Mouse (Mus musculus) MEL (cell line): ENCODE measurements around the gene Pxt1. TPM values are rescaled to one million over a fixed set of nuclear protein-coding genes. Genes with fewer than 3 reads are reported as not detected.

ENCODE experiments used
- DNase-seq: peaks from one replicate; pipeline ENCODE4 v3.0.0; 2011; ENCODE audit warnings: low read depth, low spot score
- H3K27ac ChIP-seq: 2 replicates; pipeline ENCODE4 v1.5.1; 2012; ENCODE audit warnings: low read depth, mild to moderate bottlenecking, control low read depth, low read length, moderate library complexity; ENCODE audit not compliant: control insufficient read depth
- H3K27me3 ChIP-seq, 2 experiments: fragments of 150-350 bp in 1 of 2; sonication (generic) in 1 of 2; 2 replicates each; pipeline ENCODE4 v1.6.1; 2012; ENCODE audit warnings: low read length in 2 of 2, mild to moderate bottlenecking in 2 of 2, improper control_type of control experiment in 1 of 2, moderate library complexity in 1 of 2; ENCODE audit not compliant: insufficient read depth in 2 of 2, control insufficient read depth in 1 of 2
- H3K36me3 ChIP-seq, 2 experiments: 2 replicates each; pipeline ENCODE4 v1.6.1; 2012 to 2014; ENCODE audit warnings: low read length in 2 of 2, improper control_type of control experiment in 1 of 2, inconsistent platforms in 1 of 2, mild to moderate bottlenecking in 1 of 2; ENCODE audit not compliant: insufficient read depth in 2 of 2, control insufficient read depth in 1 of 2
- H3K4me1 ChIP-seq, 2 experiments: fragments of 150-350 bp in 1 of 2; sonication (generic) in 1 of 2; 2 replicates each; pipeline ENCODE4 v1.6.1; 2012; ENCODE audit warnings: low read length in 2 of 2, improper control_type of control experiment in 1 of 2, mild to moderate bottlenecking in 1 of 2; ENCODE audit not compliant: insufficient read depth in 2 of 2, control insufficient read depth in 1 of 2
- H3K4me3 ChIP-seq, 2 experiments: fragments of 150-350 bp in 1 of 2; sonication (generic) in 1 of 2; 2 replicates each; pipeline ENCODE4 v1.5.1; 2012; ENCODE audit warnings: low read depth in 2 of 2, low read length in 2 of 2, mild to moderate bottlenecking in 2 of 2, moderate library complexity in 2 of 2, control low read depth in 1 of 2, improper control_type of control experiment in 1 of 2; ENCODE audit not compliant: control insufficient read depth in 1 of 2, insufficient read depth in 1 of 2
- H3K79me2 ChIP-seq: 2 replicates; pipeline ENCODE4 v1.6.1; 2012; ENCODE audit warnings: mild to moderate bottlenecking, low read length, moderate library complexity; ENCODE audit not compliant: control insufficient read depth, poor library complexity, insufficient read depth
- H3K9ac ChIP-seq: 2 replicates; pipeline ENCODE4 v1.6.1; 2012; ENCODE audit warnings: low read depth, mild to moderate bottlenecking, control low read depth, low read length, moderate library complexity; ENCODE audit not compliant: control insufficient read depth, poor library complexity, severe bottlenecking
- H3K9me3 ChIP-seq: fragments of 150-350 bp; sonication (generic); replicated peaks from 2 replicates; pipeline ENCODE4 v1.6.1; 2012; ENCODE audit warnings: mild to moderate bottlenecking, low read length, improper control_type of control experiment, moderate library complexity; ENCODE audit not compliant: insufficient read depth
- CHD1 ChIP-seq: IDR thresholded peaks from 2 replicates; pipeline ENCODE4 v1.6.1; 2012; ENCODE audit warnings: low read depth, mild to moderate bottlenecking, inconsistent platforms, low read length, improper control_type of control experiment
- CHD2 ChIP-seq: IDR thresholded peaks from 2 replicates; pipeline ENCODE4 v1.6.1; 2011; ENCODE audit warnings: low read length, improper control_type of control experiment
- E2F4 ChIP-seq: IDR thresholded peaks from 2 replicates; pipeline ENCODE4 v1.6.1; 2011; ENCODE audit warnings: low read depth, low read length, improper control_type of control experiment, borderline replicate concordance
- EP300 ChIP-seq, 2 experiments: IDR thresholded peaks; 2 replicates each; pipeline ENCODE4 v1.6.1; 2011; ENCODE audit warnings: improper control_type of control experiment in 2 of 2, low read length in 2 of 2, low read depth in 1 of 2, mild to moderate bottlenecking in 1 of 2
- ETS1 ChIP-seq: IDR thresholded peaks from 2 replicates; pipeline ENCODE4 v1.6.1; 2012; ENCODE audit warnings: low read depth, mild to moderate bottlenecking, inconsistent platforms, low read length, improper control_type of control experiment, moderate library complexity
- GABPA ChIP-seq: IDR thresholded peaks from 2 replicates; pipeline ENCODE4 v1.6.1; 2012; ENCODE audit warnings: low read depth, mild to moderate bottlenecking, inconsistent platforms, low read length, improper control_type of control experiment, moderate library complexity
- MYC ChIP-seq: IDR thresholded peaks from 2 replicates; pipeline ENCODE4 v1.6.1; 2011; ENCODE audit warnings: low read depth, mild to moderate bottlenecking, low read length, improper control_type of control experiment, moderate library complexity
- NRF1 ChIP-seq: IDR thresholded peaks from 2 replicates; pipeline ENCODE4 v1.6.1; 2014; ENCODE audit warnings: low read depth, mild to moderate bottlenecking, inconsistent platforms, low read length, improper control_type of control experiment, moderate library complexity; ENCODE audit not compliant: poor library complexity, insufficient read depth, severe bottlenecking
- POLR2A ChIP-seq, 2 experiments: IDR thresholded peaks; 2 replicates each; pipeline ENCODE4 v1.6.1; 2011 to 2012; ENCODE audit warnings: low read length in 2 of 2, mild to moderate bottlenecking in 2 of 2, control low read depth in 1 of 2, improper control_type of control experiment in 1 of 2, low read depth in 1 of 2, moderate library complexity in 1 of 2; ENCODE audit not compliant: control insufficient read depth in 1 of 2, insufficient read depth in 1 of 2, poor library complexity in 1 of 2
- POLR2AphosphoS5 ChIP-seq: IDR thresholded peaks from 2 replicates; pipeline ENCODE4 v1.6.1; 2012; ENCODE audit warnings: low read depth, borderline replicate concordance, mild to moderate bottlenecking, inconsistent platforms, low read length, moderate library complexity, mixed read lengths
- RAD21 ChIP-seq: IDR thresholded peaks from 2 replicates; pipeline ENCODE4 v1.6.1; 2011; ENCODE audit warnings: mild to moderate bottlenecking, low read depth, low read length, improper control_type of control experiment
- SIN3A ChIP-seq: IDR thresholded peaks from 2 replicates; pipeline ENCODE4 v1.6.1; 2012; ENCODE audit warnings: low read length, improper control_type of control experiment, inconsistent platforms
- TAL1 ChIP-seq: IDR thresholded peaks from 2 replicates; pipeline ENCODE4 v1.6.1; 2012; ENCODE audit warnings: mild to moderate bottlenecking, inconsistent platforms, low read length, moderate library complexity, mixed read lengths
- TBP ChIP-seq: IDR thresholded peaks from 2 replicates; pipeline ENCODE4 v1.8.0; 2011; ENCODE audit warnings: low read depth, low read length, improper control_type of control experiment
- UBTF ChIP-seq: IDR thresholded peaks from 2 replicates; pipeline ENCODE4 v1.6.1; 2012; ENCODE audit warnings: low read depth, mild to moderate bottlenecking, inconsistent platforms, low read length, improper control_type of control experiment, moderate library complexity, borderline replicate concordance; ENCODE audit not compliant: insufficient read depth
- ZMIZ1 ChIP-seq: IDR thresholded peaks from 2 replicates; pipeline ENCODE4 v1.6.1; 2012; ENCODE audit warnings: low read depth, mild to moderate bottlenecking, inconsistent platforms, low read length, improper control_type of control experiment, moderate library complexity
- polyA plus RNA-seq, 2 experiments: library from polyadenylated mRNA; stranded (reverse) in 1 of 2; unstranded in 1 of 2; fragments of >175 nt in 1 of 2; fragments of >200 nt in 1 of 2; gene quantifications; 2 replicates each; pipeline versions ENCODE4 v1.2.1 to v1.2.4; 2012; ENCODE audit warnings: low replicate concordance in 2 of 2, low read depth in 1 of 2; ENCODE audit not compliant: insufficient read length in 2 of 2, insufficient read depth in 1 of 2, missing spikeins in 1 of 2
- total RNA-seq: library from RNA; depleted of rRNA; stranded (reverse); fragments of 300-350 nt; gene quantifications from 2 replicates; pipeline ENCODE4 v1.2.3, GENCODE M21; 2012

Pxt1 gene
- total and polyA plus RNA-seq, 3 experiments: not detected

DNA sequence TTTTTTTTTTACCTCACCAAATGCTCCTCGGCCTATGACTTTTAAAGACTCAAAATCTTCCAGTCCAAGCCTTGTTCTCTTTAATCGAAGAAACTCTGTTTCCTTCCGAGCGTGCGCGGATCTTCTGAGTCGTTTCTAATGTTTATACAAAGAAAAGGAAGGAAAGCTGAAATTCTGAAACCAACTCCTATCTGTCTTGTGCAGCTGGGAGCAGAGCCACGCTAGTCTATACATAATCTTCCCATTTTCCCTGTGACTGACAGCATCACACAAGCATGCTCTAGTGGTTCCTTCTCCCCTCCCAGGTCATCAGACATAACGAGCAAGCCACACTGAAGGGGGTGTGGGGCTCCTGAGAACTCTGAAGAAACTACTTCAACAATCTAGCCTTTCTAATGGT lies 47.6 kb upstream of the Pxt1 start:
- Histone ChIP-seq H3K36me3 (peaks cover 0 to 5% of the 10 kb centered on the region in 2 experiments; a peak in 2 of 4 replicates), H3K27me3 (no peaks in the 10 kb centered on the region), H3K27ac (no peak overlapping the region), H3K79me2 (no peaks in the 10 kb centered on the region), H3K9ac (no peak overlapping the region), H3K4me1 (no peaks in the 10 kb centered on the region)
- DNase-seq: peak; percentile 26
- no peak for TF ChIP-seq E2F4
- no peak for TF ChIP-seq ZMIZ1
- TF ChIP-seq UBTF: no peak
- no peak for TF ChIP-seq RAD21
- TF ChIP-seq MYC: no peak
- no peak for TF ChIP-seq POLR2A (IDR thresholded peaks at IDR 0.05; ENCODE audit: control insufficient read depth in 1 of 2, insufficient read depth in 1 of 2, low read depth in 1 of 2, low read length in 2 of 2, poor library complexity in 1 of 2)
- TF ChIP-seq SIN3A: no peak
- no peak for TF ChIP-seq TBP
- TF ChIP-seq NRF1: no peak
- TF ChIP-seq EP300 (IDR thresholded peaks at IDR 0.05; ENCODE audit: low read depth in 1 of 2, low read length in 2 of 2): 0 out of 4 replicates have a peak, but pooled peaks of 1 of the 2 experiments have one; percentile 13
- peak; percentile 88 for TF ChIP-seq TAL1
- no peak for TF ChIP-seq ETS1
- TF ChIP-seq GABPA: no peak
- TF ChIP-seq POLR2AphosphoS5: no peak
- TF ChIP-seq, all 39 proteins: peak for 2
- no peaks in the 10 kb centered on the region for H3K9me3 ChIP-seq
- no peak overlapping the region for H3K4me3 ChIP-seq

DNA sequence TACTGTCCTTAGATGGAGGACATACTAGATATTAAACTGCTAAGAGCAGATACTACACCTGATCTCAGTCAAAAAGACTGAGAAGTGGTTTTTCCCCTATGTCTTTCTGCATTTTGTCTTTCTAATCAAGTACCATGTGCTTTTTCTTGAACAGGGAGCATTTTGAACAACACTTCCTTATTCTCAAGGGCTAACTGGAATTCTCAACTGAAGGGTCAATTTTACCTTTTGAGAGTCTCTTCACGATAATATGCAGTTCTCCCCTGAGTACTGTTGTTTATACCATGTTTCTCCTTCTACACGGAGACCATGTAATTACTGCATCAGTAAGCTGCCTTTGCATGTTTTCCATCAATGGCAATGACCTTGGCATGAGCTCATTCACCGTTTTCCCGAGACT lies 46.4 kb upstream of the Pxt1 start:
- DNase-seq: no peak
- H3K9ac ChIP-seq: no peak overlapping the region
- no peaks in the 10 kb centered on the region for H3K27me3 ChIP-seq
- H3K4me3 ChIP-seq: no peak overlapping the region
- H3K9me3 ChIP-seq: no peaks in the 10 kb centered on the region
- H3K27ac ChIP-seq: no peak overlapping the region
- H3K36me3 ChIP-seq: peaks cover 0 to 2% of the 10 kb centered on the region in 2 experiments; a peak in 1 of 4 replicates
- TF ChIP-seq CHD2: no peak
- TF ChIP-seq MYC: no peak
- TF ChIP-seq CHD1: no peak
- TF ChIP-seq POLR2AphosphoS5: no peak
- TF ChIP-seq ETS1: no peak
- H3K4me1 ChIP-seq: no peaks in the 10 kb centered on the region
- no peaks in the 10 kb centered on the region for H3K79me2 ChIP-seq
